Mouse (Mus musculus): ENCODE data around the gene Unc5cl.

DNA sequence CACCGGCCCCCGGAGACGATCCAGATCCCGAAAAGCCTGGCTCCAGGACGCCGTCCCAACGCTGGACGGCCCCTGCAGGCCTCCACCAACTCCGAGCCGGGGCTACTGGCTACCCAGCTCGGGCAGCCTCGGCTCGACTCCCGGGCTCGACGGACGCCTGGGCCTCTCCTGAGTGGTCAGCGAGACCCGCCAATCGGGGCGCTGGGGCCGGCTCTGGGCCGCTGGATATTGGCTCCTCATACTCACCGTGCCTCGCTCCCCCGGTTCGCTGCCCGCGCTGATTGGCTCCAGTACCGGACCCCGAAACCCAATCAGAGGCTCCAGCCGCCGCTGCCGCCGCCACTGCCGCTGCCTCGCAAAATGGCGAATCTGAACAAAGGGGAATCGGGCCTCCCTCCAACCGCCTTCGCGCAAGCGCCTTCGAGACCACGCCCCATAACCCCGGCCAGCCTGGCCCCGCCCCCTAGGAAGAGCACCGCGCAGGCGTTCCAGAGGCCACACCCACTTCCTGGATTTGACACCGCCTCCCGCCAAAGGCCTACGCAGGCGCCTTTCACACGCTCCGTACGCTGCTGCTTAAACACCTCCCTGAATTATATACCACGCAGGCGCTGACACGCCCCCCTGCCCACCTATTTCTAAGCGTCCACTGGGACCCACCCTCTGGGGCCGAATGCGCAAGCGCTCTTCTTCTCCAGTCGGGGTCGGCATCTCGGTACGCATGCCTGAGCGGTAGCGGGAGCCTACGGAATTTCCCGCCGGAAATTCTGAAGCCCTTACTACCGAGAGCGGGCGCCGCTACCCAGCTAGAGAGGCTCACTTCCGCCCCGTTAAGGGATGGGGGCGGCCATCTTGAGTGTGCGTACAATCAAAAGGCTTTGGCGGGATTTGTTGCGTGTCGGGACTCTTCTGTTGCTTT, 45.1 kb upstream of the Unc5cl start, which contains the start of the genes Nfya and Oard1:
- no peak for TF ChIP-seq CTCF (IDR thresholded peaks at IDR 0.05; ENCODE audit: low read depth)
- TF ChIP-seq EP300 (IDR thresholded peaks at IDR 0.05; ENCODE audit: low read depth): peak; percentile 51
